Mouse (Mus musculus): ENCODE measurements around the gene Ormdl3.

DNA sequence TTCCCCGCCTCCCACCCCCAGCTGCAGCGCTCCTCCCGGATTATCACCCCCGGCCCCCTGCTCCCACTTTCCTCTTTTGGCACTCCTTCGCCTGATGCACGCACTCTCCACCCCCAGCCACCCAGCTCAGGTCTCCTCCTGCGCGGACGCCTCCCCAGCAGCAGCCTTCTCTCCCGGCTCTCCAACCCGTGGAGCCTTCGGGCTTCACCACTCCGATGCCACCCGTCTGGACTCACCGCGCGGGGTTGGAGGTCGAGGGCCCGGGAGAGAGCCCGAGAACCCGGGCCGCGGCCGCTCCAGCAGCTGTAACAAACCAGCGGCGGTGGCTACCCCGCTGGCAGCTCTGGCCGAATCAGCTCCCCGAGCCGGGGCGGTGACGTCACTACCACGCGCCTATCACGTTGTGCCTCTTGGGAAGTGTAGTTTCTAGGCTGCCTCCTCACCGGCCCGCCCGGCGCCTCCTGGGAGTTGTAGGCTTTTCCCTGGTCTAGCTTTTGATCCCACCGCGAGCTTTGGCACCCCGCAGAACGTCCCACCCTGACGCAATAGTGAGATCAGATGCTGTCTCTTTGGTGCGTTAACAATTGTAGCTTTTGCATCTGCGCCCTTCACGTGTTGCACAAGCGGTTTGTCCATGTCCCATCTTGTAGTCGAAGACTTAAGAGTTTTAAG is at the start of gene Ormdl3:
- TF ChIP-seq USF1 (IDR thresholded peaks at IDR 0.05; ENCODE audit: low read depth) (peak; percentile 0), POLR2A (IDR thresholded peaks at IDR 0.05; ENCODE audit: insufficient read length, low read depth) (peak; percentile 64), TCF12 (IDR thresholded peaks at IDR 0.05; ENCODE audit: insufficient read depth, poor library complexity, severe bottlenecking) (no peak)

All from myocyte (in vitro differentiated cells).